Mouse (Mus musculus) c-Kit-negative CD71-positive TER-119-positive erythroid progenitor cells, embryonic 14.5 days (primary cell): Measurements from ENCODE around the gene Dpep1.
"Not testable (repeated sequence)": the region's sequence is repeated elsewhere in the genome, so short reads cannot be mapped to it uniquely, and the experiment has no call there.

Source experiments
- DNase-seq: peaks from one replicate; pipeline ENCODE4 v3.0.0-alpha.2; 2013; ENCODE audit warnings: low read depth, low spot score

The Dpep1 gene

GRCm38 (mm10) chr8:123212321-123213117 lies 26.5 kb downstream of the Dpep1 start, which contains the start of the genes Chmp1a and Spata33:
Gene Chmp1a, minus strand, starts transcription at chr8:123212763.
Gene Spata33, plus strand, starts transcription at chr8:123212832.
- peak; percentile 86 for DNase-seq

GRCm38 (mm10) chr8:123213118-123213772 lies 27.2 kb downstream of the Dpep1 start:
- no peak for DNase-seq

- DNase-seq: no peak
Observed at GRCm38 (mm10) chr8:123215430-123215829, 29.4 kb downstream of the Dpep1 start.

GRCm38 (mm10) chr8:123220917-123221316 lies 34.9 kb downstream of the Dpep1 start:
- DNase-seq: no peak

- DNase-seq: peak; percentile 87
Observed at GRCm38 (mm10) chr8:123224278-123225266, 38.5 kb downstream of the Dpep1 start, which contains the start of gene Cdk10. Gene Cdk10, plus strand, starts transcription at chr8:123224842.

- no peak for DNase-seq
Observed at GRCm38 (mm10) chr8:123228416-123228815, 42.4 kb downstream of the Dpep1 start.

GRCm38 (mm10) chr8:123230326-123230725 lies 44.3 kb downstream of the Dpep1 start:
- DNase-seq: not testable (repeated sequence)

- DNase-seq: no peak
Observed at GRCm38 (mm10) chr8:123231742-123232141, 45.7 kb downstream of the Dpep1 start.

GRCm38 (mm10) chr8:123232553-123232952 lies 46.5 kb downstream of the Dpep1 start:
- DNase-seq: no peak

GRCm38 (mm10) chr8:123233300-123233699 lies 47.3 kb downstream of the Dpep1 start:
- no peak for DNase-seq

GRCm38 (mm10) chr8:123233760-123234159 lies 47.7 kb downstream of the Dpep1 start:
- DNase-seq: no peak

- no peak for DNase-seq
Observed at GRCm38 (mm10) chr8:123234918-123235519, 49.0 kb downstream of the Dpep1 start.

GRCm38 (mm10) chr8:123235520-123236497 lies 49.8 kb downstream of the Dpep1 start, which contains the start of gene Spata2l:
Gene Spata2l, minus strand, starts transcription at chr8:123236233.
- DNase-seq: peak; percentile 61

- DNase-seq: no peak
Observed at GRCm38 (mm10) chr8:123239398-123239797, 53.4 kb downstream of the Dpep1 start.

- DNase-seq: no peak
Observed at GRCm38 (mm10) chr8:123242107-123242923, 56.3 kb downstream of the Dpep1 start.

GRCm38 (mm10) chr8:123243053-123243452 lies 57.0 kb downstream of the Dpep1 start:
- no peak for DNase-seq

GRCm38 (mm10) chr8:123244382-123244781 lies 58.3 kb downstream of the Dpep1 start:
- no peak for DNase-seq

GRCm38 (mm10) chr8:123245543-123245942 lies 59.5 kb downstream of the Dpep1 start:
- no peak for DNase-seq

GRCm38 (mm10) chr8:123247748-123248147 lies 61.7 kb downstream of the Dpep1 start:
- DNase-seq: no peak
